In genomic region chr13:23725213-23725612, GRCm38 (mm10) we compare ENCODE assay signal across 23 mouse cellular contexts. TPM values are rescaled to one million over a fixed set of nuclear protein-coding genes. Genes with fewer than 3 reads are reported as not detected.
DNase-seq lines count a peak whose midpoint lies in the region; ATAC-seq and TF ChIP-seq lines count a peak whose summit lies in the region.
"Had no signal": no experiment of that assay in that cellular context is flagged by ENCODE, and none has a peak within 500 bp of the region (broad histone marks: within the 10 kb centered on the region; RNA-seq: fewer than 3 reads in every experiment).

No protein-coding gene starts in this region.

- H3K36me3 ChIP-seq in forebrain, embryonic 10.5 days (replicated peaks): no peaks in the 10 kb centered on the region
- H3K36me3 ChIP-seq in forebrain, embryonic 15.5 days: no peaks in the 10 kb centered on the region
- no peaks in the 10 kb centered on the region for H3K36me3 ChIP-seq in kidney, adult 2 months (ENCODE audit: control insufficient read depth, insufficient read depth, low read length)
- H3K36me3 ChIP-seq in MEL (ENCODE audit: control insufficient read depth in 1 of 2, insufficient read depth in 2 of 2, low read length in 2 of 2): peaks cover 0 to 15% of the 10 kb centered on the region in 2 experiments; a peak in 2 of 4 replicates
- no peaks in the 10 kb centered on the region for H3K36me3 ChIP-seq in liver, embryonic 12.5 days
- H3K36me3 ChIP-seq: embryonic facial prominence, embryonic 13.5 days; G1E; heart, embryonic 13.5 days; hindbrain, embryonic 13.5 days had no signal

- peaks cover 4% of the 10 kb centered on the region for H3K4me1 ChIP-seq in forebrain, embryonic 10.5 days
- H3K4me1 ChIP-seq in forebrain, embryonic 15.5 days: no peaks in the 10 kb centered on the region
- peaks cover 7% of the 10 kb centered on the region; the same call in 1 of the 2 replicates for H3K4me1 ChIP-seq in kidney, adult 2 months (ENCODE audit: control insufficient read depth, insufficient read depth, low read length)
- H3K4me1 ChIP-seq in MEL (ENCODE audit: control insufficient read depth in 1 of 2, insufficient read depth in 2 of 2, low read length in 2 of 2): peaks cover 7 to 23% of the 10 kb centered on the region in 2 experiments
- peaks cover 60% of the 10 kb centered on the region for H3K4me1 ChIP-seq in liver, embryonic 12.5 days
- H3K4me1 ChIP-seq: embryonic facial prominence, embryonic 13.5 days; forebrain, embryonic 13.5 days; hindbrain, embryonic 13.5 days had no signal

- no peak for TF ChIP-seq POLR2A in kidney, adult 2 months (IDR thresholded peaks at IDR 0.05; ENCODE audit: low read depth, low read length)
- TF ChIP-seq POLR2A in MEL (IDR thresholded peaks at IDR 0.05; ENCODE audit: control insufficient read depth in 1 of 2, insufficient read depth in 1 of 2, low read depth in 1 of 2, low read length in 2 of 2, poor library complexity in 1 of 2): no peak

- no peak overlapping the region for H3K4me2 ChIP-seq in forebrain, embryonic 15.5 days (replicated peaks)
- H3K4me2 ChIP-seq in liver, embryonic 12.5 days: no peak overlapping the region
- H3K4me2 ChIP-seq: embryonic facial prominence, embryonic 13.5 days; forebrain, embryonic 13.5 days; hindbrain, embryonic 13.5 days had no signal

- no peak for ATAC-seq in forebrain, embryonic 15.5 days (replicated peaks)
- ATAC-seq in liver, embryonic 12.5 days: no peak
- ATAC-seq: CD4-positive, CD25-positive, alpha-beta regulatory T cell, adult 4 months; forebrain, embryonic 13.5 days; hindbrain, postnatal 0 days had no signal

- H3K4me3 ChIP-seq in forebrain, embryonic 10.5 days: no peak overlapping the region
- H3K4me3 ChIP-seq in forebrain, embryonic 15.5 days: no peak overlapping the region
- no peak overlapping the region for H3K4me3 ChIP-seq in kidney, adult 2 months (ENCODE audit: insufficient read depth, low read depth, low read length)
- no peak overlapping the region for H3K4me3 ChIP-seq in MEL (ENCODE audit: control insufficient read depth in 1 of 2, insufficient read depth in 1 of 2, low read depth in 2 of 2, low read length in 2 of 2)
- H3K4me3 ChIP-seq in liver, embryonic 12.5 days: no peak overlapping the region
- H3K4me3 ChIP-seq: embryonic facial prominence, embryonic 13.5 days; forebrain, embryonic 13.5 days; gastrocnemius, adult 2 months; heart, embryonic 13.5 days; hindbrain, embryonic 13.5 days had no signal

- no peaks in the 10 kb centered on the region for H3K79me2 ChIP-seq in MEL (ENCODE audit: control insufficient read depth, insufficient read depth, low read length, poor library complexity)

- no peak for TF ChIP-seq RAD21 in MEL (IDR thresholded peaks at IDR 0.05; ENCODE audit: low read depth, low read length)

- TF ChIP-seq EP300 in MEL (IDR thresholded peaks at IDR 0.05; ENCODE audit: low read depth in 1 of 2, low read length in 2 of 2): no peak

- TF ChIP-seq CTCF in kidney, adult 2 months (conservative IDR thresholded peaks at IDR 0.05; ENCODE audit: insufficient read depth, insufficient read length, low read depth, low read length): no peak
- TF ChIP-seq CTCF in MEL (IDR thresholded peaks at IDR 0.05 in 2 of 3, conservative IDR thresholded peaks at IDR 0.05 in 1 of 3; ENCODE audit: control insufficient read depth in 1 of 3, insufficient read depth in 1 of 3, low read depth in 2 of 3, low read length in 3 of 3, poor library complexity in 1 of 3, severe bottlenecking in 1 of 3): no peak

- DNase-seq in forebrain, embryonic 10.5 days (ENCODE audit: extremely low spot score, low spot score): no peak
- peak; percentile 29 for DNase-seq in kidney, adult 2 months
- no peak for DNase-seq in kidney, postnatal 4 days
- peak; percentile 36 for DNase-seq in MEL (ENCODE audit: low read depth, low spot score)
- no peak for DNase-seq in lung, postnatal 36 days
- DNase-seq in yolk sac, embryonic 10.5 days (ENCODE audit: low spot score): no peak
- DNase-seq: adrenal gland, postnatal 10 days; B cell, adult 2 months; cerebellum, adult 11 months; cerebellum, adult 8-10 months; cerebellum, postnatal 14 days; gastrocnemius, adult 2 months; gastrocnemius, postnatal 36 days; heart, adult 18-20 months had no signal

- H3K9me3 ChIP-seq in forebrain, embryonic 10.5 days: no peaks in the 10 kb centered on the region
- H3K9me3 ChIP-seq in forebrain, embryonic 15.5 days: no peaks in the 10 kb centered on the region
- no peaks in the 10 kb centered on the region for H3K9me3 ChIP-seq in MEL (replicated peaks; ENCODE audit: insufficient read depth, low read length)
- no peaks in the 10 kb centered on the region for H3K9me3 ChIP-seq in liver, embryonic 12.5 days (replicated peaks)
- H3K9me3 ChIP-seq: embryonic facial prominence, embryonic 13.5 days; forebrain, embryonic 13.5 days; G1E; heart, embryonic 13.5 days; hindbrain, embryonic 13.5 days had no signal

- no peak overlapping the region for H3K9ac ChIP-seq in forebrain, embryonic 15.5 days (replicated peaks)
- no peak overlapping the region; the same call in 1 of the 2 replicates for H3K9ac ChIP-seq in MEL (ENCODE audit: control insufficient read depth, low read depth, low read length, poor library complexity, severe bottlenecking)
- no peak overlapping the region for H3K9ac ChIP-seq in liver, embryonic 12.5 days
- H3K9ac ChIP-seq: embryonic facial prominence, embryonic 13.5 days; forebrain, embryonic 13.5 days; hindbrain, embryonic 13.5 days had no signal

- no peaks in the 10 kb centered on the region for H3K27me3 ChIP-seq in forebrain, embryonic 10.5 days (ENCODE audit: poor library complexity, severe bottlenecking)
- H3K27me3 ChIP-seq in forebrain, embryonic 15.5 days: no peaks in the 10 kb centered on the region
- no peaks in the 10 kb centered on the region for H3K27me3 ChIP-seq in kidney, adult 2 months (replicated peaks; ENCODE audit: control insufficient read depth, insufficient read depth, low read length)
- H3K27me3 ChIP-seq in MEL (ENCODE audit: control insufficient read depth in 1 of 2, insufficient read depth in 2 of 2, low read length in 2 of 2): no peaks in the 10 kb centered on the region
- 0 out of 2 replicates have a peak, but pooled peaks cover 2% of the 10 kb centered on the region for H3K27me3 ChIP-seq in liver, embryonic 12.5 days (replicated peaks)
- H3K27me3 ChIP-seq: embryonic facial prominence, embryonic 13.5 days; forebrain, embryonic 13.5 days; heart, embryonic 13.5 days; hindbrain, embryonic 13.5 days had no signal

- peak overlapping the region; percentile 56 for H3K27ac ChIP-seq in forebrain, embryonic 10.5 days
- H3K27ac ChIP-seq in forebrain, embryonic 15.5 days (replicated peaks): no peak overlapping the region
- H3K27ac ChIP-seq in kidney, adult 2 months (ENCODE audit: insufficient read depth, low read depth, low read length): no peak overlapping the region
- H3K27ac ChIP-seq in MEL (ENCODE audit: control insufficient read depth, low read depth, low read length): no peak overlapping the region
- H3K27ac ChIP-seq in liver, embryonic 12.5 days: 0 out of 2 replicates have a peak overlapping the region, but pooled peaks have one; percentile 25
- H3K27ac ChIP-seq: embryonic facial prominence, embryonic 13.5 days; forebrain, embryonic 13.5 days; gastrocnemius, adult 2 months; heart, embryonic 13.5 days; hindbrain, embryonic 13.5 days; hindbrain, postnatal 0 days had no signal

- no CpG with 5 or more reads among the region's 1 CpGs for WGBS in forebrain, embryonic 10.5 days
- 60% methylated on average over 1 of the region's 1 CpGs for WGBS in forebrain, embryonic 15.5 days
- WGBS in kidney, adult 2 months: 61% methylated on average over 1 of the region's 1 CpGs
- WGBS in liver, embryonic 12.5 days (ENCODE audit: insufficient replicate concordance): no CpG with 5 or more reads among the region's 1 CpGs

RNA-seq across cellular contexts. Expression of gene Hist1h1c, which starts 13.4 kb away (rescaled TPM):
- polyA plus RNA-seq in forebrain, embryonic 10.5 days (2016; fragmentation: Nextera tagmentation; extraction: Ambion mirVana): 9.4 and 10.7 TPM in 2 replicates
- 22.8 and 24.6 TPM in 2 replicates for polyA plus RNA-seq in forebrain, embryonic 15.5 days (2015; fragmentation: Nextera tagmentation; extraction: Ambion mirVana)
- 68.7 and 76.0 TPM in 2 replicates for polyA plus RNA-seq in kidney, adult 2 months (2012; rRNA removed)
- 348 and 479 TPM in 2 replicates for total RNA-seq in MEL (2012; rRNA removed)
- 1 to 10 TPM in 1 of 2 experiments, not detected in 1; 3.8 TPM for polyA plus RNA-seq in MEL (2012; ENCODE audit: insufficient read depth in 1 of 2, insufficient read length in 2 of 2, low read depth in 1 of 2, low replicate concordance in 2 of 2, missing spikeins in 1 of 2)
- polyA plus RNA-seq in liver, embryonic 12.5 days (2016; fragmentation: Nextera tagmentation; extraction: Ambion mirVana): 56.9 and 57.2 TPM in 2 replicates

RNA-seq across cellular contexts. Expression of gene Hfe, which starts 14.6 kb away (rescaled TPM):
- polyA plus RNA-seq in forebrain, embryonic 10.5 days (2016; fragmentation: Nextera tagmentation; extraction: Ambion mirVana): 1.3 and 1.5 TPM in 2 replicates
- polyA plus RNA-seq in forebrain, embryonic 15.5 days (2015; fragmentation: Nextera tagmentation; extraction: Ambion mirVana): 2.0 and 3.4 TPM in 2 replicates
- 21.2 and 21.4 TPM in 2 replicates for polyA plus RNA-seq in kidney, adult 2 months (2012; rRNA removed)
- total RNA-seq in MEL (2012; rRNA removed): not detected in 2 replicates
- polyA plus RNA-seq in MEL (2012; ENCODE audit: insufficient read depth in 1 of 2, insufficient read length in 2 of 2, low read depth in 1 of 2, low replicate concordance in 2 of 2, missing spikeins in 1 of 2): not detected
- polyA plus RNA-seq in liver, embryonic 12.5 days (2016; fragmentation: Nextera tagmentation; extraction: Ambion mirVana): 4.9 and 5.7 TPM in 2 replicates
- polyA plus RNA-seq: G1E had no signal

RNA-seq across cellular contexts. Expression of gene Hist1h3c, which starts 20.2 kb away (rescaled TPM):
- polyA plus RNA-seq in forebrain, embryonic 10.5 days (2016; fragmentation: Nextera tagmentation; extraction: Ambion mirVana): 7.7 and 9.0 TPM in 2 replicates
- polyA plus RNA-seq in forebrain, embryonic 15.5 days (2015; fragmentation: Nextera tagmentation; extraction: Ambion mirVana): 3.9 and 4.1 TPM in 2 replicates
- polyA plus RNA-seq in kidney, adult 2 months (2012; rRNA removed): 0.39 and 1.1 TPM in 2 replicates
- total RNA-seq in MEL (2012; rRNA removed): 1,651 and 2,239 TPM in 2 replicates
- polyA plus RNA-seq in MEL (2012; ENCODE audit: insufficient read depth in 1 of 2, insufficient read length in 2 of 2, low read depth in 1 of 2, low replicate concordance in 2 of 2, missing spikeins in 1 of 2): 1 to 10 TPM in 1 of 2 experiments, not detected in 1; 1.7 TPM
- polyA plus RNA-seq in liver, embryonic 12.5 days (2016; fragmentation: Nextera tagmentation; extraction: Ambion mirVana): 4.8 and 6.7 TPM in 2 replicates
- total RNA-seq: gastrocnemius, adult 2 months had no signal

RNA-seq across cellular contexts. Expression of gene Hist1h2bb, which starts 21.3 kb away (rescaled TPM):
- polyA plus RNA-seq in forebrain, embryonic 10.5 days (2016; fragmentation: Nextera tagmentation; extraction: Ambion mirVana): 2.3 and 2.7 TPM in 2 replicates
- polyA plus RNA-seq in forebrain, embryonic 15.5 days (2015; fragmentation: Nextera tagmentation; extraction: Ambion mirVana): 1.8 and 2.0 TPM in 2 replicates
- polyA plus RNA-seq in kidney, adult 2 months (2012; rRNA removed): 2.0 and 2.8 TPM in 2 replicates
- 2,278 and 3,150 TPM in 2 replicates for total RNA-seq in MEL (2012; rRNA removed)
- 1 to 10 TPM in 1 of 2 experiments, not detected in 1; 3.2 TPM for polyA plus RNA-seq in MEL (2012; ENCODE audit: insufficient read depth in 1 of 2, insufficient read length in 2 of 2, low read depth in 1 of 2, low replicate concordance in 2 of 2, missing spikeins in 1 of 2)
- 4.6 and 5.5 TPM in 2 replicates for polyA plus RNA-seq in liver, embryonic 12.5 days (2016; fragmentation: Nextera tagmentation; extraction: Ambion mirVana)

RNA-seq across cellular contexts. Expression of gene Hist1h2ab, which starts 25.7 kb away (rescaled TPM):
- 49.5 and 50.4 TPM in 2 replicates for polyA plus RNA-seq in forebrain, embryonic 10.5 days (2016; fragmentation: Nextera tagmentation; extraction: Ambion mirVana)
- 26.0 and 31.2 TPM in 2 replicates for polyA plus RNA-seq in forebrain, embryonic 15.5 days (2015; fragmentation: Nextera tagmentation; extraction: Ambion mirVana)
- 1.3 and 1.5 TPM in 2 replicates for polyA plus RNA-seq in kidney, adult 2 months (2012; rRNA removed)
- total RNA-seq in MEL (2012; rRNA removed): 2,219 and 2,780 TPM in 2 replicates
- 1 to 10 TPM in 1 of 2 experiments, not detected in 1; 8.0 TPM for polyA plus RNA-seq in MEL (2012; ENCODE audit: insufficient read depth in 1 of 2, insufficient read length in 2 of 2, low read depth in 1 of 2, low replicate concordance in 2 of 2, missing spikeins in 1 of 2)
- 70.3 TPM in 2 replicates for polyA plus RNA-seq in liver, embryonic 12.5 days (2016; fragmentation: Nextera tagmentation; extraction: Ambion mirVana)

Comparison
In these comparisons a context has a peak if more than half of its experiments do, and no peak if none do; other contexts are left out.
1. DNase-seq: peak in kidney, adult 2 months (single experiment) and MEL (single experiment); none in forebrain, embryonic 10.5 days (single experiment), kidney, postnatal 4 days (0 of 2), lung, postnatal 36 days (single experiment) and yolk sac, embryonic 10.5 days (single experiment).
2. H3K27ac ChIP-seq: peak in forebrain, embryonic 10.5 days (single experiment) and liver, embryonic 12.5 days (single experiment); none in forebrain, embryonic 15.5 days (single experiment), kidney, adult 2 months (single experiment) and MEL (single experiment).